Mouse (Mus musculus) v-Abl transformed pro-B cells (cell line): ENCODE data around the gene Dnmbp.

Source experiments
- in situ Hi-C, 2 experiments: fragments of 400-800 bp; cut with MboI; formaldehyde crosslinking; loops; one replicate each; pipeline ENCODE4 v1.15.1; 2025; ENCODE audit not compliant: unreplicated experiment in 2 of 2

The Dnmbp gene

DNA sequence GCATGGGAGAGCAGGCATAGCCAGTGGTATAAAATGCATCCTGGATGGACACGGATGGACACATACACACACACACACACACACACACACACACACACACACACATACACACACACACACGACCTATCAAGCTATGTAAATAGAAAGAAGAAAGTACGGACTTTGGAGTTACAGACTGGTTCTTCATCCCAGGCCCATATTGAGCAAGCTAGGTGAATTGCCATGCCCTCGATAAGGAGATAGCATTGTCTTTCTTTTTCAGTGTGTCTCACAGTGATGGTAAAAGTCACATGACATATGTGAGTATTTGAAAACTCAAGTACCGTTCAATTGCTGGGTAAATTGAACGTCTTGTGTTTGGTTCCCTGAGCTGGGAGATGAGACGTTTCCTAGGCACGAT, 113.1 kb downstream of the Dnmbp start:
- in situ Hi-C loops: loop anchor here in 1 of 2 experiments (25.0 kb wide), 1 partner anchor 335 kb away; no protein-coding TSS in a partner anchor

DNA sequence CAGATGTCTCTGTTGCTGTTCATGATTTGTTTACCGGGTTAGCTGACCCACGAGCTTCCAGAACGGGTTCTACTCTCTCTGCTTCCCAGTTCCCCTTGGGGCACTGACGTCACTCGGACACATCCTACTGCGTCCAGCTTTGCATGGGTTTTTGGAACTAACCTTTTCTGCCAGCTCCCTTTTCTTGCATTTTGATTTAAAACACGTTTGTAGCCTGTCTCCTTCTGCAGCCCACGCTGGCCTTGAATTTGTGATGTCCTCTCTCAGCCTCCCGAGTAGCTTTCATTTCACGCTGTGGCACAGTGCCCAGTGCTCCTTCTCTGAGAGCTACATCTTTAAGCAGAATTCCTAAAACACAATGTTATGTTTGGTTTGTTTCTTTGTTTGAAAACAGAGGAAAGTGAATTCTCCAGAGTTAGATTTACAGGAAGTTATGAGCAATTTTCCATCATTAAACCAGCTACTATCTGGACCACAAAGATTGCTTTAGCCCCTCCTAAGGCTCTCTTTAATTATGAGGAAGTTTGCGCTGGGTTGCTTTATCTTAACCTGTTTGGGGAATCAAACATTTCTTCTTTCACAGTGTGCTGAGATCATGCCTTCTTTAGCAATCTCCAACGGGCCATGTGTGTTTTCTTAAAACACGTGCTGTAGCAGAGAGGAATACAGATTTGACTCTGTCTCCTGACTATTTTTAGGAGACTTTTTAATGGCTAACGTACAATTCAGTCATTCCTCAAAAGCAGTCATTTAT, 124.2 kb downstream of the Dnmbp start:
- in situ Hi-C loops: no loop called here

DNA sequence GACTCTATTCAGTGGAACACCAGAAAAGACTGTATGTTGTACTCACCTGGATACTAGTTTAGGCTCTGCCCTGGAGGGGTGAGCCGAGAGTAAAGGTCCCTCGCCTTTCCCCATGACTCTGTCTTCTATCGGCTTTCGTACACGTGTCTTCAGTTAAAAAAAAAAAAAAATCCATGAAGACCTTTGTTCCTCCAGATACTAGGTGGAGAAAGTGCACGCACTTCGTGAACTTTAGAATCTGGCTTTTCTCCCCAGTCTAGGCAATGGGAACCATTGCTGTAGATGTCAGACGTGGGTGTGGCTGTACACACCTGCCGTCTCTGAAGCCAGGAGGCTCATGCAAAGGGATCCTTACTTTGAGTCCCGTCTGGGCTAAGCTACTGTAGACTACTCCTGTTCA, 126.7 kb downstream of the Dnmbp start:
- in situ Hi-C loops: no loop called here

DNA sequence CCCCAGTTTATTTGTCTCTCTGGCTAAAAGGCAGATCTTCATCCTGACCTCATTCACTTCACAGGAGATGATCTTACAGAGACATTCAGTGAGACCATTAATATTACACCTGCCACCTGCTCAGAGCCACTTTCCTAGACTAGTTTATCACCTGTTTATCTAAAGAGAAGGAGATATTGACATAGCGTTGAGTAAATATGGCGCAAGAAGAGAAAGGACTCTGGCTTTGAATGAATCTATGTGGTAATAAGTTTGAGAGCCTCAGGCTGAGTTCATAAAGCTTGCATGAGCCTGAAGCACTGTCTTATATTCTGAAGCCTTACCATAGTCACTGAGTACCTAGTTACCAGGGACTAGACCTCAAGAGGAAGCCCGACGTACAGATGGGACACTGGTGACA, 128.6 kb downstream of the Dnmbp start:
- in situ Hi-C loops: no loop called here

DNA sequence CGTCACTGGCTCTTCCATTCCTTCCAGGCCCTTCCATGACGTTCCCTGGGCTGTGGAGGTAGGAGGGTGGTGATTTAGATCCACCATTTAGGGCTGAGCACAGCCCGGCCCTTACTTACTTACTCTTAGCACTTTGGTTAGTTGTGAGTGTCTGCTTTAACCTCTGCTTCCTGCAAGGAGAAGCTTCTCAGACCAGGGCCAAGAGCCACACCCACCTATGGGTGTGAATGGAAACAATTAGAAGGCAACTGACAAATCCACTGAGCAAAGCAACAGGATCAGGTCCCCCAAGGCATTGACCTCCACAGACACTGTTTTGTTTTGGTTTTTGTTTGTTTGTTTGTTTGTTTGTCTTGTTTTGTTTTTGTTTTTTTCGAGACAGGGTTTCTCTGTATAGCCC, 130.7 kb downstream of the Dnmbp start:
- in situ Hi-C loops: no loop called here

DNA sequence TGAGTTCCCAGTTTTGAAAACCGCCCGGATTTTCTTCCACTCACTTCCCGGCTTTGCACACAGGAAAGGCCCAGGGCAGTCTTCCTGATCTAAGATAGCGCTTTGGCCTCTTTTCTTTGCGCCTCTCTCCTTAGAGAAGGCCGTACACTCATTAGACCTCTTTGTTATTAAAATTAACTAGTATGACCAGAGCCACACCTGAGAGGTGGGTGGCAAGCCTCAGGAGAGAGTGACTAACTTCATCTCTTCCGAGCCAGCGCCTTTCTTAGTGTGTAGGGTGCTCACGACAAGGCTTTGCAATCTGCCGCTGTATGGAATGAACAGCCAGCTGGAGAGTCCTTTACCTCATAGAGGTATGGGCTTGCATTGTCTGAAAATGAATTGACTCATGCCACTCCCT, 136.1 kb downstream of the Dnmbp start:
- in situ Hi-C loops: no loop called here

DNA sequence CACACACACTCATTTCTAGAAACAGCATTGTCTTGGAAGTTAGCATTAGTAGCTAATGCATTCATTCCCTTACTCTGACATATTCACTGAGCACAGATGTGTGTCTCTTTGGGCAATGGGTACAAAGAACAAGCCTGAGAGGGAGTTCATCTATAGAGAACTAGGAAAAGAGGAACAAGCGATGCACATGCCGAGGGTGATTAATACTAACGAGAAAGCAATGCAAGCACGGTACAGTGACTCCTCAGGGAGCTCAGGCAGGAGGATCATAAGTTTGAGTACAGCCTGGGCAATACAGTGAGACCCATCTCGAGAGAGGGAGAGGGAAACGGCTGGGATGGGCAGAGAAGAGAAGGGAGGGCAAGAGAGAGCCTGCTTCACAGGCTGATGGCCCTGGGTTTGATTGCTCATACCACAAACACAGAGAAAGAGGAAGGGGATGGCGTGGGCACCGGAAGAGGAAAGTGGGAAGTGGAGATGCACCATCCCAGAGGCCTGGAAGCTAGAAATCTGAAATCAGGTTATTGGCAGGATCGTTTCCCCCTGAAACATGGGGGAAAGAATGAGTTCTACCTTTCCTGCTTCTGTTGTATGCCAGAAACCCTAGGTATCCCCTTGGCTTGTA, 138.5 kb downstream of the Dnmbp start:
- in situ Hi-C loops: no loop called here

DNA sequence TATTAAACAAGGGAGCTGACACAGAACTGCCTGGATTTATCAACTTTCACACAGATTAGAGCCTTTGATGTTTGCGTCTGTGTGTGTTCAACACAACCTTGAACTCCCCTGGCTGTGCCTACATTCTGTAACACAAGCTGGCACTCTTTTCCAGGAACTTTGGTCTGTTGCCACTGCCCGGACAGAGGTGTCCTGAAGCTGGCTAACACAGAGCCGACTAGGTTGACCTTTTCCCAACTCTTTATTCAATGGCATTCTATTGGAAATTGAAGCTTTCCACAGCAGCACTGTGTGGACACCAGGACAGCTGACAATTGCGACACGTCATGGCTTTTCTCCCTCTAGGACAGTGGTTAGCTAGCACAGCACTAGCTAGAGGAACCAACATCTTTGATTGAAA, 142.8 kb downstream of the Dnmbp start:
- in situ Hi-C loops: no loop called here
